Mouse (Mus musculus): ENCODE results near the gene Ruvbl1.

The Ruvbl1 gene

DNA sequence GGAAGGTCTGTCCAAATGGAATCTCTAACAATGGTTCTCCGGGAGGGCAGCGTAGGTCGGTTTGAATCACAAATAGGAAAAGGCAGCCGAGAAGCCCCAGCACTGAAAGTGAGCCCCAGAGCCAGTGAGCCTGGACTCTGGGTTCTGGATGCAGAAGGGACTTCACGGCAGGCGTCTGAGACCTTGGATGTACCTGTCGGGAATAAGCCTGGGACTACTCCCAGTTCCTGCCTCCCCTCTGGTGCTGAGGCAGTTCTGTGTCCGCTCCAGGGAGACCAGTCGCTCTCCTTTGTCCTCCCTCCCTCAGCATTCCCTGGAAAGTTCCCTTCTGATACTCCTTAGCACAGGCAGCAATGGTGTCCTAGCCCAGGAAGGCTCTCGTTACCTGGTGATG lies 80.2 kb downstream of the Ruvbl1 start:
- DNase-seq (ENCODE audit: low spot score): no peak
